Mouse (Mus musculus) inflammation-experienced regulatory T-cells (primary cell): Measurements from ENCODE around the gene Lrrc59. TPM values are rescaled to one million over a fixed set of nuclear protein-coding genes. Genes with fewer than 3 reads are reported as not detected.

ENCODE experiments used
- polyA plus RNA-seq, 2 experiments: library from polyadenylated mRNA; unstranded; fragments of 100-300 nt; shearing (Covaris generic); gene quantifications; one replicate each; pipeline ENCODE4 v1.2.1; 2017

Lrrc59 gene
- polyA plus RNA-seq: 10 to 100 TPM; 55.9 to 61.2 TPM

DNA sequence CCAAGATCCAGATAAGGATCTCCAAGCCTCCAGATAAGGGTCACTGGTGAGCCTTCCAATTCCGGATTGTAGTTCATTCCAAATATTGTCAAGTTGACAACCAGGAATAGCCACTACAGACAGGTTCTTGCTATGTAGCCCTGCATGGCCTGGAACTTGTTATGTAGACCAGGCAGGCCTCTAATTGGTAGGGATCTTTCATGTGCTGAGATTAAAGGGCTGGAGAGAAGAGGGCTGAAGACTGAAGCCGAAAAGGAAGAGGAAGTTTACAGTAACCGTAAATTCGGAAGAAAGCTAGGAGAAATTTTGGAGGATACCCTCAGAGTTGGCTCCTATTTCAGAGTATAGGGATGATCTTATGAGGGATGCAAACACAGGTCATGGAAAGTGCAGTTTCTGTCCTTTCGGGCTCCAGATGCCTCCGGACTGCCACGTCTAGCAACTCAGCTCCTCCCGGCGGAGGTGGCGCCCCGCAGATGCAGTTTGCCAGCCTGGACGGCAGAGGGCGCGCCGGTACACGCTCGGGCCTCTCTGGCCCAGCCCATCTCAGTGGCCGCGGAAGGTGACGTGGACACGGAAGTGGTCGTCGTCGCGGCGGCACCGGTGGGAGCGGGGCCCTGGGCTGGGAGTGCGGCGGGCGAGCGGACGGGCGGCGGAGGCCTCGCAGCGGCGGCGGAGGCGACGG, at the start of gene Lrrc59:
Gene Lrrc59, plus strand, starts transcription at position 569 of the 685 bp plus-strand sequence.

DNA sequence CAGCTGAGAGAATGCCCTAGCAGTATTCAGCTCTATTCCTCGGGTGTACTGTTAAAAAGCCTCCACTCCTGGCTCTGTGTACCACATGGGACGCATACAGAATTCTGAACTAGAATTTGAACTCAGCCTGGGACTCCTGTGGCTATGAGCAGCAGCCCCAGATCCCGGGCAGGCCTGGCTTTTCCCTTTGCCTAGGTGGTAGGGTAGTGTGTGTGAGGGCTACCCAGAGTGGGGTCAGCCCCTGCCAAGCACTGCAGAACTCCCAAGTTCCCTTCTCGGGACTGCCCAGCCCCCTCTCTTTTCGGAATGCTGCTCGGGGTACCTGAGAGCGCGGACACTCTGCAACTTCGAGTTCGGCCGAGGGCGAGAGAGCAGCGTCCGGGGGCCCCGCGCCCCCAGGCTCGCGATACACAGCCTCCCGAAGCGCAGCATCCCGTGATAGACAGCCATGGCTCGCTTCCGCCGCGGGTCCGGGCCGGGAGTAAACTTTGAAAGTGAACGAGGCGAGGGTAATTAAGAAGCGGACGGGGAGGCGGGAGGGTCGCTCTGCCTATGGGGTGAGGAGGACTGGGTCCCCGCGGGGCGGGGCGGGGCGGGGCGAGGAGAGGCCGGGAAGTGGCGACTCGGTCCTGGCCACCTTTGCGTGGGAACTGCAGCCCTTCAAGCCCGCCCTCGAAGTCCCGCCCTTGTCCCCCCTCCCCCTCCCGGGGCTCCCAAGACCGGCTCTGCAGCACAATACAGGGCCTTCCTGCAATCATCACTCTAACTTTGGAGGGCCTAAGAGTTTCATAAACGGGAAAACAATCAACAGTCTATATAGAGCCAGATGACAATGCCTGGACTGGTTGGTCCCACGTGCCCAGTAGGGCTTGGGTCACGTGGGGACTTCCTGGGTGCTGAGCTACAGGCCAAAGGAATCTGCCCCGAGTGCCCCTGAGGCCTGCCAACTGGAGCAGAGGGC, 28.0 kb upstream of the Lrrc59 start, which contains the start of gene Acsf2:
Gene Acsf2, minus strand, starts transcription at position 551 of the 961 bp plus-strand sequence.

DNA sequence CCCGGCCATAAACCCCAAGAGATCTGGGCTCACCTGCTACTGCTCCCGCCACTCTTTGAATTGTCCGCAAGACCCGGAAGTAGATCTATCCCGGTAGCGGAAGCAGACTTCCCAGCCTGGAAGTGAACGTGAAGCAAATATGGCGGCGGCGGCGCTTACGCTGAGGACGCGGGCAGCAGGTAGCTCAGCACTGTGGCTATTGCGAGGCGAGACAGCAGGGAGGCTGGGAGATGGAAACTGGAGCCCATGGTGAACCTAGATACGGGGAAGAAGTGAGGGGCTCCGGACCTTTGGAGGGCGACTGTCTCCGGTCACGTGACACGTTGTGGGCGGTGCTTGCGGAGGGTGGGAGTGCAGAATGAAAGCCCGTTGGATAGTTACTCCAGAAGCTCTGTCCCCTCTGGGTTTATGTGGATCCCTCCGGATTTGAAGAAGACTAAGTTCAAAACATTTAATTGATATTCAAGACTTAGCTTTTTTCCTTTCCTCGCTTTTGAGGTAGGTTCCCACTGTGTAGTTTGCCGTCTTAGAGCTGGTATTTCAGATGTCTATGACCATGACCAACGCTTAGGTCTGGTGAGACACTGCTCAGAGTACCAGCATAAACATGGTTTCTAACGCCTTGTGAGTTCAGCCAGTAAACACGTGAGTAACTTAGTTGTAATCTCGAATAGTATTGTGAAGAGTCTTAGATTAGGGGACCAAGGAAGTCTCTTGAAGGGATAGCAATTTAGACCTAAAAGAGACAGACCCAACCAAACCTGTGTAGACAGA, 24.3 kb downstream of the Lrrc59 start, which contains the start of the genes Mrpl27 and Eme1:
Gene Mrpl27, plus strand, starts transcription at position 105 of the 774 bp plus-strand sequence.
Gene Eme1, minus strand, starts transcription at position 302 of the 774 bp plus-strand sequence.

DNA sequence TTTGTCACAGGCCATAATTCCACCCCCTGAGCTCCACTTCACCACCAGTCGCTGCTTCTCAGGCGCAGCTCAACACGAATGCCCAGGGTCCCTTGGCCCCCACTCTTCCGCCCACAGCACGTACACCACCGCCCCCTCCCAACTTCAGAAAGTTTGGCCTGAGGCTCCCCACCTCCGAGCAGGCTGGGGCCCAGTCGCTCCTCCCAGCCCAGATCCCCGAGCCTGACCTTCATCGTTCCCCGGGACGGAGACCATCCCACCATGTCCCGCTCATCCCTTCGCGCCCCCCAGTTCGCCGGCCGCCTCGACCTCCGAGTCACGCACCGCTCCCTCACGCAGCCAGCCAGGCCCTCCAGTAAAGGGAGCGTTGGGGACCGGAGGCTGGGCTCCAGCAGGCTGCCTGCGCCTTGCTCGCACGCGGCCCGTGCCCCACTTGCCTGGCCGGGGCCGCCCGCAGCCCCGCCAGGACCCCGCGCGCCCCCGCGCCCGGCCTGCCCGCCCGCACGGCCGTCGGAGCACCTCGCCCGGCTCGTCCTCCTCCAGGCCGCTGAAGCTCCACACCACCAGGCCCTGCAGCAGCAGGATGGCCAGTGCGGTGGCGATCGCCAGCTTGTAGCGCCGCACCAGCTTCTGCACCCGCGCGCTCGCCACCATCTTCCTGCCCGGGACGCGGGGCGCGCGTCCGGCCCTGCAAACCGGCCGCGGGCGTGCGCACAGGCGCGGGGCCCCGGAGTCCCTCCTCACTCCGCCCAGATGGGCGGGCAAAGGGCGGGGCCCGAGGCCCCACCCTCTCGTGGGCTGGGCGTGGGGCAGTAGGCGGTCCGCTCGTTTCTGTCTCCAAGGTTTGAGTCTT, 47.4 kb downstream of the Lrrc59 start, which contains the start of gene Xylt2:
Gene Xylt2, minus strand, starts transcription at position 762 of the 853 bp plus-strand sequence.

Other genes starting within 250 kb of the Lrrc59 start
- 1 to 10 TPM; 4.2 to 9.9 TPM for gene Abcc3, start 236.8 kb upstream of the Lrrc59 start, polyA plus RNA-seq
- gene Cacna1g, start 155.6 kb upstream of the Lrrc59 start, polyA plus RNA-seq: under 1 TPM; 0.19 to 0.24 TPM
- gene Spata20, start 143.6 kb upstream of the Lrrc59 start, polyA plus RNA-seq: under 1 TPM in 1 of 2 experiments, not detected in 1; 0.36 TPM
- under 1 TPM; 0.43 to 0.54 TPM for gene Epn3, start 129.8 kb upstream of the Lrrc59 start, polyA plus RNA-seq
- under 1 TPM; 0.29 to 0.74 TPM for gene Mycbpap, start 108.0 kb upstream of the Lrrc59 start, polyA plus RNA-seq
- 1 to 10 TPM; 3.3 to 4.2 TPM for gene Rsad1, start 80.5 kb upstream of the Lrrc59 start, polyA plus RNA-seq
- gene Chad, start 64.7 kb upstream of the Lrrc59 start, polyA plus RNA-seq: 1 to 10 TPM in 1 of 2 experiments, under 1 TPM in 1; 0.83 to 1.2 TPM
- gene Acsf2, start 27.9 kb upstream of the Lrrc59 start, polyA plus RNA-seq: 1 to 10 TPM; 4.8 to 6.3 TPM
- 10 to 100 TPM; 49.9 to 60.9 TPM for gene Mrpl27, start 24.0 kb downstream of the Lrrc59 start, polyA plus RNA-seq
- gene Eme1, start 24.2 kb downstream of the Lrrc59 start, polyA plus RNA-seq: 1 to 10 TPM in 1 of 2 experiments, under 1 TPM in 1; 0.99 to 1.3 TPM
- 10 to 100 TPM; 28.2 to 71.6 TPM for gene Xylt2, start 47.7 kb downstream of the Lrrc59 start, polyA plus RNA-seq
- gene Gm11541, start 74.7 kb downstream of the Lrrc59 start, polyA plus RNA-seq: under 1 TPM in 1 of 2 experiments, not detected in 1; 0.28 TPM
- not detected for gene Cdc34b, start 112.0 kb downstream of the Lrrc59 start, polyA plus RNA-seq
- under 1 TPM; 0.14 to 0.86 TPM for gene Tmem92, start 152.9 kb downstream of the Lrrc59 start, polyA plus RNA-seq